Mouse (Mus musculus): ENCODE data around the gene BC049715.

DNA sequence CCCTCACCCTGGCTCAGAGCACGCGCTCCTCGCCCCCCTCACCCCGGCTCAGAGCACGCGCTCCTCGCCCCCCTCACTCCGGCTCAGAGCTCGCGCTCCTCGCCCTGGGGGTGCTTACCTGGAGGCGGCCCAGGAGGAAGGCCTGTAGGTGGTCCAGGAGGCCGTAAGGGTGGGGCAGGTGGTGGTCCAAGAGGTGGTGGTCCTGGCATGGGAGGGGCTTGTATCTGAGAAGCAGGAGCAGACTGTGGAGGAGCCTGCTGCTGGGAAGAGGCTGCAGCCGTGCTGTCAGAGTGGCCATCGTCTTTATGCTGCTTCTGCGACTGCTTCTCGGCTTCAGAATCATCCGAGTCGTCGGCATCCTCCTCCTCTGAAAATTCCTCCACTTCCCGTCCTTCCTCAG is 10.6 kb upstream of the BC049715 start:
- TF ChIP-seq CTCF (IDR thresholded peaks at IDR 0.05; ENCODE audit: low read depth) (no peak), EP300 (IDR thresholded peaks at IDR 0.05; ENCODE audit: low read depth) (no peak)
